Mouse (Mus musculus) heart, postnatal 0 days (tissue): ENCODE data around the gene Gsta4. TPM values are rescaled to one million over a fixed set of nuclear protein-coding genes. Genes with fewer than 3 reads are reported as not detected.

Experiments
- ATAC-seq: fragments of 200-750 bp; cut with Nextera tagmentation; 2 replicates; pipeline ENCODE4 v1.8.0; 2017; ENCODE audit warnings: low read depth, moderate number of reproducible peaks, moderate library complexity; ENCODE audit not compliant: insufficient read depth
- DNase-seq: peaks from one replicate; pipeline ENCODE4 v3.0.0-alpha.2; 2016; ENCODE audit warnings: low spot score
- H3K27ac ChIP-seq: fragments of 300-500 bp; sonication (generic); 2 replicates; pipeline ENCODE4 v1.5.1; 2014; ENCODE audit warnings: low read depth, mild to moderate bottlenecking
- H3K27me3 ChIP-seq: fragments of 300-500 bp; sonication (generic); 2 replicates; pipeline ENCODE4 v1.6.1; 2014; ENCODE audit warnings: low read length, mixed read lengths; ENCODE audit not compliant: control insufficient read depth, insufficient read depth
- H3K36me3 ChIP-seq: fragments of 300-500 bp; sonication (generic); replicated peaks from 2 replicates; pipeline ENCODE4 v1.6.1; 2014; ENCODE audit warnings: low read length, mixed read lengths; ENCODE audit not compliant: control insufficient read depth, insufficient read depth
- H3K4me1 ChIP-seq: fragments of 300-500 bp; sonication (generic); 2 replicates; pipeline ENCODE4 v1.6.1; 2014; ENCODE audit warnings: antibody characterized with exemption; ENCODE audit not compliant: control insufficient read depth, insufficient read depth
- H3K4me2 ChIP-seq: fragments of 300-500 bp; sonication (generic); 2 replicates; pipeline ENCODE4 v1.6.1; 2014; ENCODE audit warnings: low read depth, mild to moderate bottlenecking, low read length, moderate library complexity
- H3K4me3 ChIP-seq: fragments of 300-500 bp; sonication (generic); 2 replicates; pipeline ENCODE4 v1.5.1; 2014; ENCODE audit warnings: low read depth, low read length
- H3K9ac ChIP-seq: fragments of 300-500 bp; sonication (generic); replicated peaks from 2 replicates; pipeline ENCODE4 v1.6.1; 2014; ENCODE audit warnings: low read depth, low read length, mixed read lengths
- H3K9me3 ChIP-seq: fragments of 300-500 bp; sonication (generic); replicated peaks from 2 replicates; pipeline ENCODE4 v1.6.1; 2016; ENCODE audit warnings: low read length; ENCODE audit not compliant: control insufficient read depth
- CTCF ChIP-seq: IDR thresholded peaks from 2 replicates; pipeline ENCODE4 v1.5.1; 2016; ENCODE audit warnings: antibody characterized with exemption, control low read depth, low read depth
- EP300 ChIP-seq: IDR thresholded peaks from 2 replicates; pipeline ENCODE4 v1.6.1; 2016; ENCODE audit warnings: antibody characterized with exemption, low read depth
- WGBS: fragments of 180-500 bp; shearing (Covaris S2); extraction: QIAGEN DNeasy Blood & Tissue Kit; methylation state at CpG from one replicate; pipeline ENCODE4 v1.1.7; 2014; 5-methylcytosine and 5-hydroxymethylcytosine counted together
- polyA plus RNA-seq: library from polyadenylated mRNA; unstranded; fragments of >200 nt; fragmentation: Nextera tagmentation; extraction: Ambion mirVana; gene quantifications from 2 replicates; pipeline ENCODE4 v1.2.1, GENCODE M21; 2015
- total RNA-seq: library from RNA; depleted of rRNA; stranded (reverse); fragments of >200 nt; gene quantifications from 2 replicates; pipeline ENCODE4 v1.2.3, GENCODE M21; 2014; ENCODE audit warnings: low replicate concordance

The Gsta4 gene
- total and polyA plus RNA-seq, 2 experiments from 2014 or later: 81.1 to 124 TPM

GRCm38 (mm10) chr9:78211521-78211920 lies 28.9 kb downstream of the Gsta4 start:
- Histone ChIP-seq H3K36me3 (peaks cover 23% of the 10 kb centered on the region), H3K27ac (0 out of 2 replicates have a peak overlapping the region, but pooled peaks have one; percentile 5), H3K9me3 (no peaks in the 10 kb centered on the region), H3K9ac (no peak overlapping the region), H3K27me3 (no peaks in the 10 kb centered on the region), H3K4me3 (no peak overlapping the region), H3K4me2 (no peak overlapping the region), H3K4me1 (peaks cover 6% of the 10 kb centered on the region; the same call in 1 of the 2 replicates)
- no peak for ATAC-seq
- TF ChIP-seq EP300 (no peak), CTCF (no peak)
- 90% methylated on average over 3 of the region's 3 CpGs for WGBS
- no peak for DNase-seq

GRCm38 (mm10) chr9:78212341-78213049 lies 29.9 kb downstream of the Gsta4 start:
- TF ChIP-seq CTCF (no peak), EP300 (no peak)
- Histone ChIP-seq H3K4me2 (no peak overlapping the region), H3K4me1 (peaks cover 6% of the 10 kb centered on the region; the same call in 1 of the 2 replicates), H3K9me3 (no peaks in the 10 kb centered on the region), H3K27ac (peak overlapping the region; percentile 5; the same call in 1 of the 2 replicates), H3K27me3 (no peaks in the 10 kb centered on the region), H3K4me3 (no peak overlapping the region), H3K36me3 (peaks cover 23% of the 10 kb centered on the region), H3K9ac (no peak overlapping the region)
- peak; percentile 80 for DNase-seq
- 27% methylated on average over 7 of the region's 7 CpGs for WGBS
- ATAC-seq: peak; percentile 88

GRCm38 (mm10) chr9:78217074-78217473 lies 34.5 kb downstream of the Gsta4 start:
- H3K9ac ChIP-seq: no peak overlapping the region
- no peak overlapping the region for H3K4me2 ChIP-seq
- no peak for DNase-seq
- H3K9me3 ChIP-seq: no peaks in the 10 kb centered on the region
- ATAC-seq: no peak
- H3K27ac ChIP-seq: no peak overlapping the region
- no peak overlapping the region for H3K4me3 ChIP-seq
- 59% methylated on average over 4 of the region's 4 CpGs for WGBS
- no peak for TF ChIP-seq CTCF
- H3K36me3 ChIP-seq: no peaks in the 10 kb centered on the region
- no peaks in the 10 kb centered on the region for H3K27me3 ChIP-seq
- 0 out of 2 replicates have a peak, but pooled peaks cover 6% of the 10 kb centered on the region for H3K4me1 ChIP-seq

- DNase-seq: no peak
- Histone ChIP-seq H3K9ac (no peak overlapping the region), H3K4me2 (no peak overlapping the region), H3K4me3 (no peak overlapping the region), H3K27me3 (no peaks in the 10 kb centered on the region), H3K4me1 (peaks cover 6% of the 10 kb centered on the region; the same call in 1 of the 2 replicates), H3K27ac (no peak overlapping the region), H3K9me3 (no peaks in the 10 kb centered on the region), H3K36me3 (no peaks in the 10 kb centered on the region)
- WGBS: 51% methylated on average over 8 of the region's 8 CpGs
- no peak for TF ChIP-seq CTCF
- TF ChIP-seq EP300: no peak
- ATAC-seq: no peak
These were observed 40.0 kb downstream of the Gsta4 start for GRCm38 (mm10) chr9:78222616-78223015.

GRCm38 (mm10) chr9:78223221-78223902 lies 40.8 kb downstream of the Gsta4 start:
- TF ChIP-seq EP300 (no peak), CTCF (no peak)
- no peaks in the 10 kb centered on the region for H3K9me3 ChIP-seq
- no peak overlapping the region for H3K4me2 ChIP-seq
- no peak overlapping the region for H3K4me3 ChIP-seq
- no peak for ATAC-seq
- H3K36me3 ChIP-seq: no peaks in the 10 kb centered on the region
- no peak overlapping the region for H3K9ac ChIP-seq
- no peak overlapping the region for H3K27ac ChIP-seq
- 71% methylated on average over 10 of the region's 10 CpGs for WGBS
- DNase-seq: no peak
- no peaks in the 10 kb centered on the region for H3K27me3 ChIP-seq
- peaks cover 6% of the 10 kb centered on the region; the same call in 1 of the 2 replicates for H3K4me1 ChIP-seq
